Mouse (Mus musculus) urinary bladder, postnatal 4 days (tissue): ENCODE data around the gene Skida1.
A peak's percentile ranks its signal among the peaks of the same experiment; 100 is the strongest.

Experiments
- DNase-seq, 2 experiments: peaks; one replicate each; pipeline ENCODE4 v3.0.0; 2021 to 2022; ENCODE audit warnings: low spot score in 2 of 2

Gene Skida1

DNA sequence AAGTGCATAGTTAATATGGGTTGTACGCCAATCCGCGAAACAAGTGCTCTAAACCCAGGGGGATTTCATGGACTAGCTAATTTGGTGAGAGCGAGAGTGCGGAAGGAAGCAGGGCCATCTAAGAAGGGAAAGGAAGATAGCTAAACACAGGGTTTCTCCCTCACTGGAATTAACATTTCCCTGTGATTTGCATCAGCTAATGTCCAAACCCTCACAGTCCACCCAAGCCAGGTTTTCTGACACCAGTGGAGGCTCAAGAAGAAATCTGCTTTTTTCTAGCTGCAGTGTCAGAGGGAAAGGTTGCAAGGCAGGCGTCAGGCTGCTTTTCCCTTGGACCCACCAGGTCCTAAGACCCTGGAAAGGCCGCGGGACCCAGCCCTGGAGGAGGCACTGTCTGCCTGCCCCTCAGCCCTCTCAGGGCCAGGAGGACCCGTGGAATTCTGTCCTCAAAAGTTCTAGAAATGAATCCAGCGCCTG lies 9.9 kb downstream of the Skida1 start:
- DNase-seq: no peak

GRCm38 (mm10) chr2:18038141-18038752 lies 10.6 kb downstream of the Skida1 start:
- no peak for DNase-seq

GRCm38 (mm10) chr2:18037491-18037890 lies 11.4 kb downstream of the Skida1 start, which contains the start of gene A930004D18Rik:
A930004D18Rik (minus strand) TSS chr2:18037737.
- no peak for DNase-seq

GRCm38 (mm10) chr2:18034371-18035250 lies 14.2 kb downstream of the Skida1 start:
- no peak for DNase-seq

- no peak for DNase-seq
Observed at GRCm38 (mm10) chr2:18033166-18034108, 15.4 kb downstream of the Skida1 start.

DNA sequence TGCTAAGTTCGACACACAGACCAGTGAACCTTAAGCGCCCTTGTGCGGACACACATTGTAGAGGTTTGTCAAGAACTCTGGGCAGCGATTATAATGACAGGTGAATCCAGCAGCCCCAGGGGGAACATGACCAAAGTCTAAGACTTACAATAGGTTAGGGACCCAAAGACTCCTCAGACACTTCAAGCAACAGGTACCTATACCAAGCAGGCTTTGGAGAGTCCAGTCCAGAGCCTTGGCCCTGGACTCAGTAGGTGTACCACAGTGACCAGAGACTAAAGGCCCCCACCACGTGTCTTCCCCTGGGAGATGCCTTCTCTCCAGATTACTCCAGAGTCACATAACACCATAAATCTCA lies 16.3 kb downstream of the Skida1 start:
- no peak for DNase-seq

GRCm38 (mm10) chr2:18031831-18032537 lies 16.9 kb downstream of the Skida1 start:
- peak in 1 of 2 experiments; percentile 51 for DNase-seq

DNA sequence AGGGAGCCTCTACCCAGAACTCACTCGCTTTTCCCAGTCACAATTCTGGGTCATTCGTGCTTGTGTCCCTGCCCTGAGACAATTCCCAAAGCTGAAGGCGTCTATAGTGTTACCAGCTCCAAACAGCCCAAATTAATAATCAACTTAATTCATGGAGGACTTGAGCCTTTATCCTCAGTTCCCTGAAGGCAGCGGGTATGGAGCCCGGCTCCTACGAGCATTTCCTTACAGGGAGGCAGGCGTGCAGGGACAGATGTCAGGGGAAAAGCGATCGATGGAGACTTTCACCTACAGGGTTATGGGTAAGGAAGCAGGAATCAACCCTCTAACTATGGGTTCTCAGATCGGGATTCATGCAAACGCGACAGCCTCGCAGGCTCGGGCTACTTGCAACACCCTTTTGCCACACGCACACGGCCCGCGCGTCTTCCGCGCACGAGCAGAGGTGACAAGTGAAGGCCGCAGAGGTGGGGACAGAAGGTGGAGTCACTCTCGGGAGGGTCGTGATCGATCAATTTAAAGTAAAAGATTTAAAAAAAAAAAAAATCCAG lies 17.5 kb downstream of the Skida1 start:
- DNase-seq: no peak

DNA sequence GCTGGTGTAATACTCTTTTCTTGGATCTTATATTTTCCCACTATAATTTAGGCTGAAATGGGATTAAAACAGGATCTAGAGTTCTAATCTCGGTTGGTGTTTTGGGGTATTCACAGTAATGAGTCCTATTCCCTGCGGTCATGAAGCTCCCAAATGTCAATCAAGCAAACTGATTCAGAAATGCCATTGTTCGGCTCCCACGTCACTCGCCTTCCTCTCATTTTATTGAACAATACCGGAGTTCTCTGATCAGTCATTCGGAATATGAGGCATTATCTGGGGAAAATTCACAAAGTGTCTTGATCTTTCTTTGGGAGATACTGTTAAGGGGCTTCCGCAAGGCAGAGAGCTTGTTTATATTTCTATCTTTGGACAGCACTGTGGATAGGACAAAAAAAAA lies 18.3 kb downstream of the Skida1 start:
- DNase-seq: no peak

DNA sequence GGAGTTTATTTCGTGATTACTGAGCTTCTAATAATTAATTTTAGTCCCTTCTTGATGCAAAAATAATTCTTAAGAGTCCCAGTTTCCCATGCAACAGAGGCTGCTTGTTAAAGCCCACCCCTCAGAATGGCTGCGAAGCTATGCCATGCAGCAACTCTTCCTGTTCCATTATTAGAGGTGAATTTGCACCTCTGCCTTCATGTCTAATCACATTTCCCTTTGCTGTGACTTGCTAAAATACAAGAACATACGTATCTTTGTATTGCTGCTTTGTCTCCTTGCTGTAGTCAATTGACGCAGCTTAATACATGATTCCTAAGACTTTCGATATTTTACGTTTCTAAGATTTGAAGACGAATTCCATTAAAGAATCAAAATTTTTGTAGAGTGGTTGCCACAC lies 19.2 kb downstream of the Skida1 start:
- no peak for DNase-seq

DNA sequence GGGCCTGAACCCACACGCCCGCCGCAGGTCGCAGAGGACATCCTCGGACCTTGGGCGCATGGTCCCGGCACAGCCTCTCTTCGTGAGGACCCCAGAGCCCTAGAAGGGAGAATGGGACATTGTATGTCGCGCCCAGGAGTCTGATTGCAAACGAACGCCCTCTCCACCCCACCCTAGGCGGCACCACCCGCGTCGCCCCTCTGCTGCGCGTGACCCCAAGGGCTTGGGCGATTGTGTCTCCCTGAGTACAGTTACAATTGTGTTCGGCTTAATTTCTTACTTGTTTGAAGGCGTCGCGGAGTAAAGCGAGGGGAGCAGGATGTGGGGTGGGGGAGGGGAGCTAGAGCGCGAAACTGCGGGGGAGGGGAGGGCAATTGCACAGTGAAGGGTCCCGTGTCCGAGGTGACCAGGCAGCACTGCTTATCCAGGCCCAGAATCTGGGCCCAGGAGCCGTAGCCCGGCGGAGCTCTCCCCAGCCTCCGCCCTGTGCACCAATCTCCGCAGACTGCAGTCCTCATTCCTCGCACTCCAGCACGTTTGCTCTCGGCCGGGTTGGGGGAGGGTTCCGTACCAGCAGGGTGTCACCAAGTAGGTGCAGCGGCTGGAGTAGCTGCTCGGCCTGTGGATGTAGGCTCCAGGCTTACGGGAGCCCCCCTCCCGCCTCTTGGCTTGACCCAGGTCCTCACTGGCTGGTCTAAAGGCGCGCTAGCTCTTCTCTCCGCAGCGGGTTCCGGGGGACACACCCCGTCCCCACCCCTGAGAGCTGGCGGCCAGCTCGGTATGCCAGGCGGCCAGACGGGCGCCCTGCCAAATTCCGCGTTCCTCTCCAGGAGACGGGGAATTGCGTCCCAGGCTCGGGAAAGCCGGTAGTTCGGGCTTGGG lies 20.5 kb downstream of the Skida1 start:
- peak; percentile 86 to 90 for DNase-seq

DNA sequence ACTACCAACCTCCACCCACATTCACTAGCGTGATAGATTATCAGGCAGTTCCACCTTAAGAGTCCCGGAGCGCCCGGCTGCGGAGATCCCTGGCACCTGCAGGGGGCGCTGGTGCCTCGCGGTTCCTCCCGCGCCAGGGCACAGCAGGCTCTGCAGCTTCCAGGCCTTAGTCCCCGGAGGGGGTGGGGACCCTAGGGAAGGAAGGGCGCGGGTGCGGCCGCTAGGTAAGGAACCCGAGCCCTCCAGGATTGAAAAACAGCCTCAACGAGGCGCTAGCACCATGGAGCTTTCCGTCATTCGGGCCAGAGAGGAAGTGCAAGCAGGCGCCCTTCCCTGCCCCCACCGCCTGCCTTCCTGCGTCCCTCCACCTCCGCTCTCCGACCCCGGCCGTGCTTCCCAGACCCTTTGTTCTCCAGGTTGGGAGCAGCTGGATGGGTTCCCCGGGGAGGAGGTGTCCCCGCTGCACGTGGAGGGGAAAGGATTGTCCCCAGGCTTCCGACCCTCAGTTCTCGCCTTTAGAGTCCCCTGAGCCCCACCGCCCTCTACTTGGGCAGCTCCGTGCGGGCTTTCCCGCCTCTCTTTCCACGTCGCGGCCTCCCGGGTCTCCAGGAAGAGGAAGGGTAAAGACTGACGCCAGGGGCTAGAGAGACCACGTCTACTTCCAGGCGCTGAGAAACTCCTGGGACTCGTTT lies 21.3 kb downstream of the Skida1 start:
- DNase-seq: peak; percentile 92

DNA sequence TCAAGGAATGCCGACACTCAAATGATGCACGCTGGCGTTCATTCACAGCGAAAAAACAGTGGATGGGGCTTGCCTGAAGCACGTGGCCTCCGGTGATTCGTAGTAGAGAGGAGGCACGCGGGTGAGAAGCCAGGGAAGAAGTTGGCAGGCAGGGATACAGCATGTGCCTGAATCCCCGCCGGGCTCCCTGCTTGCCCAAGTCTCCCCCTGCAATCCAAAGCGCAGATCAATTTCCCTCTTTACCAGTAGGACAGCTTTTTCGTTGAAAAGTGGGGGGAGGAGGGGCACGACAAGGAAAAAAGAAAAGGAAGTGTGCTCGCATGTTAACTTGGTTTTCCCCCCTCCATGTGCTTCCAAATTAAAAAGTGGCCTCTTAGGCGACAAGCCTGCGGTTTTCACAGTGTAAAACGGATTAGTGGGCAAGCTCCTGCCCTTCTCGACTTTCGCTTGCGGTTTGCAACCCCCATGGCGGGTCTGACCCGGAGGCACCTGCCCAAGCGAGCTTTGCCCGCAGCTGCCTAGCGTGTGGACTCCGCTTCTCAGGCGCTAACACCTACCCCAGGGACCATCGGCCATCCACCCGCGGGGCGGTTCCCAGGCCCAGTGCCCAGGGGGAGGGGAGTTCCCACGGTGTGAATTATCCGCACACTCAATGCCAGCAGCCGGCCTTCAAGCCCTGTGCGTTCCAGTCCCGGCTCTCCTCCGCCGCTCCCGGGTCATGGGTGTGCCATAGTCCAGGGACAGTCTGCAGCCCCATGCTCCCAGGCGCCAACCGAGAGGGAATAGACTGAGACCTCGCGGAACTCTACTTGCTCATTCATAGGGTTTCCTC lies 22.5 kb downstream of the Skida1 start:
- DNase-seq: peak; percentile 46 to 66

DNA sequence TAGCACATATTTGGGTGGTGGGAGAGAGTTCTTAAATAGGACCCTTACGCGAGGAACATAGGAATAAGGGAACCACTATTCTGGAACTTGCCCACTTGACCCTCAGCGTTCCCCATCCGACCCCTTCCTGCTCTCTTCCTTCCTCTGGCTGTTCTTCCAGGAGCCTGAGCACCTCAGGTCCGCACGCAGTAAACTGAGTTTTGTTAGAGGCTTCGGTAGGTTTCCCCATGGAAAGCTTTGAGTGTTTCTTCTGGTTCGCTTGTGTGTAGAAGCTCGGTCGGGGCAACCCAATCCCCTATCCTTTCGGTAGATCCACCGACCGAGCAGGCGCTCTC lies 23.1 kb downstream of the Skida1 start:
- DNase-seq: no peak

DNA sequence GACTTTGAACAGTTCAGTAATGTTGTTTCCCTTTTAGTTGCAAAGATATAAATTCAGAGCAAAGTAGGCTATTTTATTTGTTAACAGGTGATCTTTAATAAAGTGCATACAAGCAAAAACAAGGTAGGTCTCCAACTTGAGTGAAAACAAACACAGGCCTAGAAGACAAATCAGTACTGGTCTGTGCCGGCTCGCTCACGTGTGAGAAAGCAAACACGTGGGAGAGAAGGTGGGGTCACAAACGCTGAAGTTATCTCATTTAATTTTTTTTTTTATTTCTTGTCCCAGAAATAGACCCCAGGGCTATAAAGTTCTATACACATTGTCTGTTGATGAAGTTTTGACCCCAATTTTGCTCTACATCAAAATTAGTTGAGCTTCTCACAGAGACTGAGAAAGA lies 23.7 kb downstream of the Skida1 start:
- no peak for DNase-seq

- no peak for DNase-seq
Observed at GRCm38 (mm10) chr2:18022886-18023285, 26.0 kb downstream of the Skida1 start.

DNA sequence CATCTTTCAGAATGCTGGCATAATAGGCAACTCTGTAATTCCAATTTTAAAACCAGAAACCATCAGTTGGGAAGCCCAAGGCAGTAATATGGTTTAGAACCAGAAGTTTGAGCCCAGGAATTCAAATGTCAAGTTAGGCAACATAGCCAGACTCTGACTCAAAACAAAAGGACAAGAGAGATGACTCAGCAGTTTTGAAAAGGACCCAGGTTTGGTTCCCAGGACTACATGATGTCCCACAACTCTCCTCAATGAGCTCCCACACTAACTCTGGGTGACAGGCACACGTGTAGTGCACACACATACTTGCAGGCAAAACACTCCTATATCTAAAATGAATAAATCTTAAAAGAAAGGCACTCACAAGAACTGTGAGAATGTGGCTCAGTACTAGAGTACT lies 29.7 kb downstream of the Skida1 start:
- no peak for DNase-seq

DNA sequence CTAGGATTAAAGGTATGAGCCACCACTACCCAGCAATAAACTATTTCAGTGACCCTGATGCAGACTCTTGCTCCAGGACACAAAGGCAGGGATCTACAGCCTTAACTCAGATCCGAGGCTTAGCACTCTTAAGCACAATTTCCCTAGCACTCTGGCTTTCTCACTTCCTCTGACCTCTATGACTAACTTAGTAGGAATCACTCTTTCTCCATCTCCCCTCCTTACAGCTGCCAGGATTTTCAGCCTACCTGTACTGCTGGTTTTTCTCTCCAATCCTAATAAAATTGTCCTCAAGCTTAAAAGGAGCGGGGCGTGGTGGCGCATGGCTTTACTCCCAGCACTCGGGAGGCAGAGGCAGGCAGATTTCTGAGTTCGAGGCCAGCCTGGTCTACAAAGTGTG lies 31.5 kb downstream of the Skida1 start:
- DNase-seq: no peak

- no peak for DNase-seq
Observed at GRCm38 (mm10) chr2:18016639-18017038, 32.2 kb downstream of the Skida1 start.
